Mouse (Mus musculus) kidney, embryonic 16.5 days (tissue): ENCODE data around the gene Csf3r. TPM values are rescaled to one million over a fixed set of nuclear protein-coding genes. Genes with fewer than 3 reads are reported as not detected.

Experiments
- ATAC-seq: fragments of 200-750 bp; cut with Nextera tagmentation; 2 replicates; pipeline ENCODE4 v1.8.0; 2017; ENCODE audit warnings: moderate TSS enrichment; ENCODE audit not compliant: low FRiP score, low TSS enrichment
- H3K27ac ChIP-seq: fragments of 300-500 bp; sonication (generic); 2 replicates; pipeline ENCODE4 v1.5.1; 2014; ENCODE audit warnings: low read length
- H3K27me3 ChIP-seq: fragments of 300-500 bp; sonication (generic); 2 replicates; pipeline ENCODE4 v1.6.1; 2014; ENCODE audit warnings: low read length, control low read depth, mixed read lengths; ENCODE audit not compliant: insufficient read depth
- H3K36me3 ChIP-seq: fragments of 300-500 bp; sonication (generic); 2 replicates; pipeline ENCODE4 v1.6.1; 2014; ENCODE audit warnings: low read length, control low read depth, mixed read lengths; ENCODE audit not compliant: insufficient read depth
- H3K4me1 ChIP-seq: fragments of 300-500 bp; sonication (generic); 2 replicates; pipeline ENCODE4 v1.6.1; 2014; ENCODE audit warnings: low read length, control low read depth, mixed read lengths; ENCODE audit not compliant: insufficient read depth
- H3K4me2 ChIP-seq: fragments of 300-500 bp; sonication (generic); replicated peaks from 2 replicates; pipeline ENCODE4 v1.6.1; 2014; ENCODE audit warnings: low read depth, low read length
- H3K4me3 ChIP-seq: fragments of 300-500 bp; sonication (generic); 2 replicates; pipeline ENCODE4 v1.5.1; 2014; ENCODE audit warnings: mild to moderate bottlenecking, low read length
- H3K9ac ChIP-seq: fragments of 300-500 bp; sonication (generic); replicated peaks from 2 replicates; pipeline ENCODE4 v1.6.1; 2014; ENCODE audit warnings: low read length
- H3K9me3 ChIP-seq: fragments of 300-500 bp; sonication (generic); 2 replicates; pipeline ENCODE4 v1.6.1; 2016; ENCODE audit warnings: low read length, control low read depth
- WGBS: fragments of 180-500 bp; shearing (Covaris S2); extraction: QIAGEN DNeasy Blood & Tissue Kit; methylation state at CpG from one replicate; pipeline ENCODE4 v1.1.7; 2014; 5-methylcytosine and 5-hydroxymethylcytosine counted together
- polyA plus RNA-seq: library from polyadenylated mRNA; unstranded; fragments of >200 nt; fragmentation: Nextera tagmentation; extraction: Ambion mirVana; gene quantifications from 2 replicates; pipeline ENCODE4 v1.2.1, GENCODE M21; 2015

The Csf3r gene
- polyA plus RNA-seq, 1 experiment from 2014 or later: 1.2 TPM

DNA sequence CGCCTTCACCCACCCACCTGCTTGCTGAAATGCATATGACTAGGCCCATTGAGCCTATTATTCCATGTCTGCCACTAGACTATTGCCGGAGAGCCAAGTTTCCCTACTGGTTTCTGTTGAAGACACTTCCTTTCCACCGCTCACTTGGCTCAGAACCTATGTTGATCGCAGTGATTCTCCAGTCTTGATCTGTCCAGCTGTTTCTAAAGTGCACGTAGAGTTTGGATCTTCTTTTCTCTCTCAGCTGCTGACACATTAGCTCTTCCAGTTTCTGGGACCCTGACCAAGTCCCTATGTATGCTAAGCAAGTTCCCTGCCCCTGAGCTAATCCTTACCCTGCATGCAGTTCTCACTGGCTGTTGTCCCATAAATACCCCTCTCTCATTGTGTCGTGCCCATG, 53.5 kb downstream of the Csf3r start:
- no peak overlapping the region for H3K4me2 ChIP-seq
- H3K27me3 ChIP-seq: no peaks in the 10 kb centered on the region
- H3K27ac ChIP-seq: no peak overlapping the region
- no peaks in the 10 kb centered on the region for H3K4me1 ChIP-seq
- H3K36me3 ChIP-seq: 0 out of 2 replicates have a peak, but pooled peaks cover 2% of the 10 kb centered on the region
- no peaks in the 10 kb centered on the region for H3K9me3 ChIP-seq
- no peak overlapping the region for H3K4me3 ChIP-seq
- ATAC-seq: no peak
- no peak overlapping the region for H3K9ac ChIP-seq
- 85% methylated on average over 6 of the region's 6 CpGs for WGBS

DNA sequence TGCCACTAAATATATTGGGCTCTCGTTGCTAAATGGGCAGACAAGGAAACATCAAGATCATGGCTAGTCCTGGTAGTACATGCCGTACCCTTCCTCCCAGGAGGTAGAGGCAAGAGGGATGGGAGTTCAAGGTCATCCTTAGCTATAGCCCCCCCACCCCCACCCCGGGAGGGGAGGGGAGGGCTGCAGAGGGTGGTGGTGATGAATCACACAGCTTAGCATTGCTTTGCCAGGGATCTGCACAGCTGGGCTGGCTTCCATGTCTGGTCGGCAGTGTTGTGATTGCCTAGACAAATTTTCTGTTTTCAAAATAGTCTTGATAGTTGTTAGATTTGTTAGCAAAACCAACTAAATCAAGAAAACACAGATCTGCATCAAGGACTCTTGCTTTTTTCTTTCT, 54.9 kb downstream of the Csf3r start:
- Histone ChIP-seq H3K36me3 (0 out of 2 replicates have a peak, but pooled peaks cover 2% of the 10 kb centered on the region), H3K4me2 (no peak overlapping the region), H3K9me3 (no peaks in the 10 kb centered on the region), H3K4me1 (no peaks in the 10 kb centered on the region), H3K27ac (no peak overlapping the region), H3K27me3 (no peaks in the 10 kb centered on the region), H3K4me3 (no peak overlapping the region), H3K9ac (no peak overlapping the region)
- WGBS: 78% methylated on average over 4 of the region's 4 CpGs
- no peak for ATAC-seq

DNA sequence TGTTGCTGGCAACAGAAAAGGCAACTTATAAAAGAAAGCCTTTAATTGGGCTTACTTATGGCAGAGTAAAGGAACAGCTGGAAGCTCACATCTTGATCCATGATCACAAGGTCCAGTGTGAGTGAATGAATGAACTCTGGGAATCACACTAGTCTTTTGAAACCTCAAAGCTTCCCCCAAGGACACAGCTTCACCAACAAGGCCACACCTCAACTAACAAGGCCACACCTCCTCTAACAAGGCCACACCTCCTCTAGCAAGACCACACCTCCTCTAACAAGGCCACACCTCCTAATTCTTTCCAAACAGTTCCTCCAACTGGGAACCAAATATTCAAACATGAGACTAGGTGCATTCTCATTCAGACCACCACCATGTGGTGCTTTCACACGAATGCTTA, 57.3 kb downstream of the Csf3r start:
- H3K36me3 ChIP-seq: 0 out of 2 replicates have a peak, but pooled peaks cover 2% of the 10 kb centered on the region
- no peak for ATAC-seq
- no peaks in the 10 kb centered on the region for H3K9me3 ChIP-seq
- H3K4me1 ChIP-seq: no peaks in the 10 kb centered on the region
- no peak overlapping the region for H3K4me3 ChIP-seq
- no peak overlapping the region for H3K9ac ChIP-seq
- H3K4me2 ChIP-seq: no peak overlapping the region
- 95% methylated on average over 1 of the region's 1 CpGs for WGBS
- H3K27me3 ChIP-seq: no peaks in the 10 kb centered on the region
- no peak overlapping the region for H3K27ac ChIP-seq

DNA sequence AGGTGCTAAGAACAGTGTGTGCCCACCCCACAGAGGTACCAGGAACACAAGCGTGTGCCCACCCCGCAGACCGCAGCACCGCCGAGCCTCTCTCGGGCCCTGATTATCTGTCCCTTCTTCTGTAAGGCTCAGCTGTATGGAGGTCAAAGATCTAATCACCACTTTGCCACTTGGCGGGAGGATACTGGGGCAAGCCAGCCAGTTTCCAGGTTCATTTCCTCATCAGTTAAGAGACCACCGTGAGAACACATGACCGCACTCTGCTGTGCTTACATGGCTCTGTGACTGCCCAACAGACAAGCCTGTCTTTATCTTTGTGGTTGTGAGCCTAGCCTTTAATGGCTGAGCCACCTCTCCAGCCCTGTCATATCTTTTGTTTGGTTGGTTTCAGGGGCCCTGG, 58.7 kb downstream of the Csf3r start:
- H3K9me3 ChIP-seq: no peaks in the 10 kb centered on the region
- 0 out of 2 replicates have a peak, but pooled peaks cover 2% of the 10 kb centered on the region for H3K36me3 ChIP-seq
- H3K4me1 ChIP-seq: 0 out of 2 replicates have a peak, but pooled peaks cover under 1% of the 10 kb centered on the region
- no peak overlapping the region for H3K4me3 ChIP-seq
- no peak overlapping the region for H3K9ac ChIP-seq
- H3K27me3 ChIP-seq: no peaks in the 10 kb centered on the region
- WGBS: 89% methylated on average over 9 of the region's 9 CpGs
- H3K4me2 ChIP-seq: no peak overlapping the region
- ATAC-seq: no peak
- no peak overlapping the region for H3K27ac ChIP-seq

DNA sequence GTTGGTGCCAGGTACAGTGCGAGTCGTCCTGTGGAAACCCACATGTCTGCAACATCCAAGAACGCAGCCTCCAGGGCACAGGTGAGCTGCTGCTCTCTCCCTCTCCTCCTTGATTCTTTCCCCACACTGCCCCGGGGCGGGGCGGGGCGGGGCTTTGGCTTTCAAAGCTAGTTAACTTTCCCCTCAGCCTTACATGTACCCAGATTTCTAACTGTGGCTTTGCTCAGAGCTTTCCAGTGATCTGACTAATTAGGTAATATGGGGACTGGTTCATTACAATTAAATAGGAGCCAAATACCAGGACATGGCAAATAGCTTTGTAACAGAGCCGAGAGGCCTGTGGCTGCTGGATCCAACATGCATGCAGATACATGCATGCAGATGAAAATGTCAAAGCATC, 60.0 kb downstream of the Csf3r start:
- Histone ChIP-seq H3K9ac (no peak overlapping the region), H3K4me1 (0 out of 2 replicates have a peak, but pooled peaks cover 3% of the 10 kb centered on the region), H3K36me3 (0 out of 2 replicates have a peak, but pooled peaks cover 2% of the 10 kb centered on the region), H3K9me3 (no peaks in the 10 kb centered on the region), H3K27me3 (no peaks in the 10 kb centered on the region), H3K27ac (no peak overlapping the region), H3K4me2 (no peak overlapping the region), H3K4me3 (no peak overlapping the region)
- WGBS: 59% methylated on average over 8 of the region's 8 CpGs
- ATAC-seq: no peak

DNA sequence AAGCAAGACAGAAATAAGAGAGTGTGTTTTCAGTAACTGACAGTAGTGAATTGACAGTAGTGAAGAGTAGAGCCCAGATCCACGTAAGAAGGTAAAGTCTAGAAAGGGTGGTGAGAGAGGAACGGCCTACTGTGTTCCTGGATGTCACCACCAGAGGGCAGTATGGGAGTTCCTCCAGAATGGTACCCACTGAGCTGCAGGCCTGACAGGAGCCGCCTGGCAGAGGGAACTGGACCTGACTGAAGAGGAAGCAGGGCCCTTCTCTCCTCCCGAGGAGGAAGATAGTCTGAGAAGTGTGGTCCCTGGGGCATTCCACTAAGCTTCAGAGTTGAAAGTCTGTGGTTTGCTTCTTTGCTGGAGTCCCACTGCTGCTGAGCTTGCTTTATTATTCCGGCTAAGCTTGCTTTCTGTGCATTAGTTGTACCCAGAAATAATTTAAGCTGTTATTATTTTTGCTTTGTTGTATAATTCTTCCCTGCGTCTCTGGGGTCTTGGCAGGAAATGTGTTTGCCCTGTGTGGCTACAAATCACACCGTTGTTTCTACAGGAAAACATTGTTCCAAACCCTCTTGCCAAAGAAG, 61.7 kb downstream of the Csf3r start:
- Histone ChIP-seq H3K27ac (peak overlapping the region; percentile 7; the same call in 1 of the 2 replicates), H3K9ac (no peak overlapping the region)

DNA sequence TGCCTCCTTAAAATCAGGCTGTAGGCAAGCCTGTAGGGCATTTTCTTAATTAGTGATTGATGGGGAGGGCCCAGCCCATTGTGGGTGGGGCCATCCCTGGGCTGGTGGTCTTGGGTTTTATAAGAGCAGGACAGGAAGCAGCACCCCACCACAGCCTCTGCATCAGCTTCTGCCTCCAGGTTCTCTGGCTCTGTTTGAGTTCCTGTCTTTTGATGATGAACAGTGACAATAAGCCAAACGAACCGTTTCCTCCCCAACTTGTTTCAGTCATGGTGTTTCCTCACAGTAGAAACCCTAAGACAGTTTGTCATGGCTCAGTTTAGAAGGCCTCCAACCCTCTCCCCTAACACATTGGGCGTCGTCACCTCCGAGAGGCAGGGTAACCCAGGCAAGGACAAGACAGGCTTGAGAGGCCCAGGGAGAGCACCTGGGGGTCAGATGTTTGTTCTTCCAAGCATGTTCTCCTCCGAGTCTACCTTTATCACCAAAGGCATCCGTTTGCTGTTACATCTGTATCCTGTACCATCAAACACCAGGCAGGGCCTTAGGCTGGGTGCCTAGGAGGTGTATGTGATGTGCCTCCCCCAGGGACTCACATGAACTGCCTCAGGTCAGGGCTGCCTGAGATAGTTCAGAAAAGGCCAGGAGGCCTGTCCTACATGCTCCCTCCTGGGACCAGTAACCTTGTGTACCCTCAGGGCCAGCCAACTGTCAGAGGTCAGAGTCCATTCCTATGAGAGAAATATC, 65.9 kb downstream of the Csf3r start:
- WGBS: 49% methylated on average over 7 of the region's 7 CpGs
- no peaks in the 10 kb centered on the region for H3K36me3 ChIP-seq

More for the DNA sequence above, 61.7 kb downstream of the Csf3r start:
- no peak overlapping the region for H3K4me2 ChIP-seq
- H3K9me3 ChIP-seq: no peaks in the 10 kb centered on the region
- no peak overlapping the region for H3K4me3 ChIP-seq
- 0 out of 2 replicates have a peak, but pooled peaks cover 2% of the 10 kb centered on the region for H3K36me3 ChIP-seq
- WGBS: 18% methylated on average over 7 of the region's 7 CpGs
- ATAC-seq: peak; percentile 87
- no peaks in the 10 kb centered on the region for H3K27me3 ChIP-seq
- H3K4me1 ChIP-seq: 0 out of 2 replicates have a peak, but pooled peaks cover 3% of the 10 kb centered on the region

DNA sequence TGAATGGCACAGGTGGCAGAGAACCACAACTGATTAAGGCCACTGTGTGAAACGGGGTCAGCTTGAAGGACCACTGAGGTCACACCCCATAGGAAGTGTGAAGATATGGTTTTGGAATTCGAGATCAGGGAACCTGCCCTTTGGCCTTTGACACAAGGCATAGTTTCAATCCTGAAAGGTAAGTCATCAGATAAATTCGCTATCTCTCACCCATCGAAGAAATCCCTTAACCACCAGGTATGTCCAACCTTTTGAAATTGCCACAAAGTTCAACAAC, 66.4 kb downstream of the Csf3r start:
- no peaks in the 10 kb centered on the region for H3K36me3 ChIP-seq
- ATAC-seq: no peak
- 80% methylated on average over 4 of the region's 4 CpGs for WGBS

More for the DNA sequence above, 65.9 kb downstream of the Csf3r start:
- H3K4me2 ChIP-seq: no peak overlapping the region
- no peaks in the 10 kb centered on the region for H3K27me3 ChIP-seq
- H3K9ac ChIP-seq: no peak overlapping the region
- no peaks in the 10 kb centered on the region for H3K9me3 ChIP-seq
- no peak overlapping the region for H3K4me3 ChIP-seq
- H3K4me1 ChIP-seq: 0 out of 2 replicates have a peak, but pooled peaks cover 3% of the 10 kb centered on the region
- H3K27ac ChIP-seq: no peak overlapping the region
- ATAC-seq: no peak

DNA sequence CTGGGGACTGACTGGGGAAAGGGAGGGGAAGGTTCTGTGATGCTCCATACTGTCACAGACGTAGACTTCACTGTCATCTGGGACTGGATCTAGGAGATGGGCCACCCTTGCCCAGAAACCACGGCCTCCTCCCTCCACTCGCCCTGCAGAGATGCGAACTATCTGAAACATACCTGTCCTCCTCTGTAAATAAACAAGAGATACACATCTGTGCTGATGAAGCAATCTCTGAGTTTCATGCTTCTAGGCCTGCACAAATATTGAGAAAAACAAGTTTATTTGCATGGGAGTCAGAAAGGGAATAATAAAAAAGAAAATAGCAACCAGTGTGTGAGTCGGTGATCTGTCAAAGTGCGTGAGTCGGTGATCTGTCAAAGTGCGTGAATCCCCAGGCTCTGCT, 67.5 kb downstream of the Csf3r start:
- Histone ChIP-seq H3K4me2 (no peak overlapping the region), H3K36me3 (no peaks in the 10 kb centered on the region), H3K9ac (no peak overlapping the region), H3K4me1 (peaks cover 4% of the 10 kb centered on the region; the same call in 1 of the 2 replicates), H3K9me3 (no peaks in the 10 kb centered on the region), H3K4me3 (no peak overlapping the region), H3K27me3 (no peaks in the 10 kb centered on the region), H3K27ac (no peak overlapping the region)
- no peak for ATAC-seq
- WGBS: 84% methylated on average over 8 of the region's 8 CpGs

More for the DNA sequence above, 66.4 kb downstream of the Csf3r start:
- Histone ChIP-seq H3K4me2 (no peak overlapping the region), H3K4me1 (0 out of 2 replicates have a peak, but pooled peaks cover 3% of the 10 kb centered on the region), H3K9me3 (no peaks in the 10 kb centered on the region), H3K27me3 (no peaks in the 10 kb centered on the region), H3K27ac (no peak overlapping the region), H3K9ac (no peak overlapping the region), H3K4me3 (no peak overlapping the region)
